Mouse (Mus musculus): ENCODE measurements around the gene Exoc6b.
"Not testable (repeated sequence)": the region's sequence is repeated elsewhere in the genome, so short reads cannot be mapped to it uniquely, and the experiment has no call there.

Exoc6b gene

DNA sequence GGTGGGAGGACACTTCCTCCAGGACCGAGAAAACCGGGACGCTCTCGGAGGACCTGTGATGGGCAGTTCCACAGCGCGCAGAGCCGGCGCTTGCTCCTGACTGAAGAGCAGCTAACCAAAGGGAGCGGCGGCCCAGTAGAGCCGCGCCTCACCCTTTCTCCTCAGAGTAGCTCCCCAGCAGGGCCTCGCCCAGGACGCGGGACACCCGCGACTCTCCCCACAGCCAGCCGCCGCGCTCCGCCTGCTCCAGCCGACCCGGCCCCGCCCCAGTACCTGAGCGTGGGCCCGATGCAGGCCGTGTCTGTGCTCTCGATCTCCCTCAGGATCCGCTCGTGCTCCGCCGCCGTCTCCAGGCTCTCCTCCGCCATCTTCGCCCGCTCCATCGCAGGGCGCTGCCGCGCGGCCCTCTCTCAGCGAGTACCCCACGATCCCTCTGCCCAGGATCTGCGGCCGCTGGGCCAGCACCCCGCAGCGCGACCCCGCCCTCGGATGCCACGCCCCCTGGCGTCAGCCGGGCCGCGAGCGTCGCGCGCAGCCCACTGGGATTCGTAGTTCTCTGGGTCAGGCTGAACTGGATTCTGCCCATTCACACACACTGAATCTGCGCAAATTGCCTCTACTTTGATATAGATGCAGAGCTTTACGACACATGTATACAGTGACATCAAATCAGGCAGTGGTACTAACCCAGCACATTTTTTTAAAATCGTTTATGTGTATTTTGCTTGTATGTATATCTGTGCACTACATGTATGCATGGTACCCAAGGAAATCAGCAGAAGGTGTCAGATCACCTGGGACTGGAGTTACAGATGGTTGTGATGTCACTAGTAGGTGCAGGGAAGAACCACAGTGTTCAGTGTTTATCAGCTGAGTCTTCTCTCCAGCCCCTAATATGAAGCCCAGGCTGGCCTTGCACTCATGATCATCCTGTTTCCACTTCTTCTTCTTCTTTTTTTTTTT lies at the start of gene Exoc6b:
Gene Exoc6b (minus strand): TSS at position 491 of the 963 bp plus-strand sequence.
- peak; percentile 90 for DNase-seq

DNA sequence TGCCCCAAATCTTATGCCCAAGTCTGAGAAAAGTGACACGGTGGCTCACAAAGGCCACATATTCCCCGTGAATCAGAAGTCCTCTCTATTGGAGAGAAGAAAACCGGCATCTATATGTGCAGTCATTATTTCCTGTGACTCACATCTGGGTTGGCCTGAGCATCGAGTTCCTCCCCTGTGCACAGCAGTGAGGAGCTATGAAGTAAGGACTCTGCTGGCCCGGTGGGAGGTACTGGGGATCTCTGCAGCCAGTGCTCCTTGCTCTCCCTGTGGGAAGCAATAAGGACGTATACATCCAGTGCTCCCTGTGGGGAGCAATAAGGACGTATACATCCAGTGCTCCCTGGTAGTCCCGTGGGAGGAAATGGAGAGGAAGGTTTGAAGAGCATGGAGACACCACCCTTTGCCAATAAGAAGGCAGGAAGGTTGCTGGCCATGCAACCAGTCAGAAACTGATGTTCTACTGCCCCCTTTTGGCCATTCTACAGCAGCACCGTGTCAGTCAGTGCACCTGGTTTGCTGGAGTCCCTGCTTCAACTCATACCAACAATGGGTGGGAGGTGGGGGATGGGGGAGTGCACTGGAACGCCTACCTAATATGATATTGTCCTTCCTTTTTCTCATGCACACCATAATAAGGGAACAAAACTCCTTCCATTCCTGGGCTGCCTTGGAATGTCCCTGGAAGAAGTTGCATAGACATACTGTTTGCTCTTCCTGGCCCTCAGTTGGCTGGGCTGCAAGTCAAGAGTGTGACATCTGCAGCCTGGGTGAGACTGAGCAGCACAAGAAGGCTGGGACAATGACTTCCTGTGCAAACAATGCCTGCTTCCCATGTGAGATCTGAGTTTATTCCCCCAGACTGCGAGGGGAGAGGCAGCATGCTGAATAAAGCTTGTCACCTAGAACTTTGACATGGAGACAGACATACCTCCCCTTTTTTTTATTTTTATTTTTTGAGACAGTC lies 48.5 kb upstream of the Exoc6b start:
- DNase-seq, result peak; percentile 39 to 72

DNA sequence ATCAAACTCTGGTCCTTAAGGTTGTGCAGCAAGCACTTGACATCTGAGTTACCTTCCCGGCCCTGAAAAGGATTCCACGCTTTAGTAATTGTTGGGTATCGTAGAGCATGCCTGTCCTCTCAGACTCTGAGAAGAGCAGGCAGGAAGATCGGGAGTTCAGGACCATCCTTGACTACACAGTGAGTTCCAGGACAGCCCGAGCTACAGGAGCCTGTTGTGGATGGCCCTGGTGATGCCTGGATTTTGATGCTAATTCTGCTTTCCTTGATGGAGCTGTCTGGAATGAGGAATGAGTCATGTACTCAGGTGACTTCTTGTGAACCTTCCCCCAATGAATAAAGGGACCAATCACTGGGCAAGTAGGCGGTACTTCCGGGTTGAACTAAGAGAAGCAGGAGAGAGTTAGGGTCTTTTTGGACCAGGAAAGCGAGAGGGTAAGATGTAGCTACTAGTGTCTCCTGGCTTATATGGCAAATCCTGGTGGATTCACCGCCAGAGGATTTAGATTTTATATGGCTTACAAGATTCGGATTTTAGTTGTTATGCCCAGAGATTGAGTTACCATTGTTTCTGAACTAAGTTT lies 35.8 kb upstream of the Exoc6b start:
- DNase-seq, result no peak

DNA sequence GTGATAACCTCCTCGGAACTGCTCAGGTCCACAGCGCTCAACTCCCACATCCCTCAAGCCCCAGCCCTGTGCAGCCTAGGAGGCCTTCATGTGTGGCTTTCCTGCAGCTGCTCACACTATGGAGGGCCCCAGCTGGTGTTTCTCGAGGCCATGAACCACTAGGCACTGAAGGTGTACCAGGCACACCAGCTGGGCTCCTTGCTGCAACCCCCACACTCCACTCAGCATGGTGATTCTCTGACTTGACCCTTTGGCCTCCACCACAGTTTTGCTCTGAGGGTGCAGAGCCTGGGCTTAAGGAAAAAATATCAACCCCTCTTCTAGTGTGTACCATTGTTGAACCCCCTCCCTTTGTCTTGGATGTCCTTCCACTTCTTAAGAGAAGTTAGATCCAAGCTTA lies 34.0 kb upstream of the Exoc6b start:
- no peak for DNase-seq

DNA sequence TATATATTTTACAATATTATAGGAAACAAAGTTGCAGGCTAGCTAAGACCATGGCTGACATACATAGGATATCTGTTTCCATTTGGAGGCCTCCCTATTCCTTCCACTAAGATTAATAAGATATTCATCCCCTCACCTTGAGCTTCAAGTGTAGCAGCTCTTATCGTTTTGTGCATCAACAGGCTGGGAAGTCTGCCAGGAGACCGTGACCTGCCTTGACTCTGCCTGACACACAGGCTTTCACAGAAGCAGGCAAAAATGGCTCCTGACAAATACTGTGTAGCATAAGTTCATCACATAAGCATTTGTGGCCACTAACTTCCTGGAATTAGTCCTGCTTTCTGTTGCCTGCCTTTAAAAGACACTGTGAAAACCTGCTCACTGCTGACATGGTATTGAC lies 27.1 kb upstream of the Exoc6b start:
- DNase-seq, result no peak

DNA sequence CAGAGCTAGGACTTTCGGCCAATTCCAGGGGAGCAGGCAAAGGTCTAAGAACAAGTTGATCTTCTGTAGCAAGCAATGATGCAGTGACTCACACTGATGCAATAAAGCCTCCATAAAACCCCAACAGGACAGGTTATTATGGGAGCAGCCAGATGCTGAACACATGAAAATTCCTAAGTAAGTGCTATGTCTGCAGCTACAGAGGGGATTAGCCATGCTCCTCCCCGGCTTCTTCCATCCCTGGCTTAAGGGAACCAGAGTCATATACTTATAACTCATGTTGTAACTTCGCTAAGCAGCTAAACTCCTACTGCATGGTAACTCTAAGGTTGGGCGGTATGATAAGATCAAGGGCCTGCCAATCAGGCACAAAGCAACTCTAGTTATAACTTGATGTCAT lies 18.1 kb upstream of the Exoc6b start:
- no peak for DNase-seq

DNA sequence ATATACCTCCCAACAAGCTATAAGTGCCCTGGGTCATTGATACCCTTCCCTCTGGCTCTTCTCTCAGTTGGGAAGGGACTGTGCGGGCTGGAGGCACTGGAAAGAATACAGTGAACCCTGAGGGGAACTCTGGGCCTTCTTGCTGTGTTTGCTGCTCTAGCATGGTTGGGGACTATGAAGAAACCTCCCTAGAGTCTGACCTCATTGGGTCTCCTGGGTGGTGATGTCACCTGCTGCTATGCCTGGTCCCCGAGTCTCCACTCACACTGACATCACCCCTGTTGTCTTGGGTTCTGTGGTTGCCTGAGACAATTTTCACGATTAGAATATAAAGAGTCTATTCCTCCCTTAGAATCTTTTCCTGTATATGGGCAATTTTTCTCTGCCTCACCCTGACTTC lies 17.3 kb upstream of the Exoc6b start:
- DNase-seq, result no peak

DNA sequence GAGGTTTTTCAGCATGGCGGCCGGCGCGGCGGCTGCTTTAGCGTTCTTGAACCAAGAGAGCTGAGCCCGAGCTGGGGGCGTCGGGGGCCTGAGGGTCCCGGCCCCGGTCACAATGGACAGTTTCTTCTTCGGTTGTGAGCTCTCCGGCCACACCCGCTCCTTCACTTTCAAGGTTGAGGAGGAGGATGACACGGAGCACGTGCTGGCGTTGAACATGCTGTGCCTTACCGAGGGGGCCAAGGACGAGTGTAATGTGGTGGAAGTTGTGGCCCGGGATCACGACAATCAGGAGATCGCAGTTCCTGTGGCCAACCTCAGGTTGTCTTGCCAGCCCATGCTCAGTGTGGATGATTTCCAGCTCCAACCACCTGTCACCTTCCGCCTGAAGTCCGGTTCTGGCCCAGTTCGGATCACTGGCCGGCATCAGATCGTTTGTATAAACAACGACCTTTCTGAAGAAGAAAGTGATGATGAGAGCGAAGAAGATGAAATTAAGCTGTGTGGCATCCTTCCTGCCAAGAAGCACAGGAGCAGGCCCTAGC lies 6.9 kb upstream of the Exoc6b start:
- DNase-seq, result not testable (repeated sequence)

DNA sequence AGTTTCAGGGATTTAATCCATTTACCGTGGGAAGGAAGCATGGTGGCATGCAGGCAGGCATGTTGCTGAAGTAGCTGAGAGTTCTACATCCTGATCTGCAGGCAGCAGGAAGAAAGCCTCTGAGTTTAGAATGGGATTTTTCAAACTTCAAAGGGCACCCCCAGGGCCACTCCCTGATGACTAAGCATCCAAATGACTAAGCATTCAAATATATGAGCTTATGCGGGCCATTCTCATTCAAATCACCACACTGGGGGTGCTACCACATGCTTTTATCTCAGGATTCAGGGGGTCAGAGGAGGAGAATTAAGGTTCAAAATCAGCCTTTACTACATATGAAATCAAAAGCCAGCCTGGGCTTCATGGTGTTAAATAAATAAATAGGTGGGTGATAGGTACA lies 5.7 kb upstream of the Exoc6b start:
- DNase-seq, result no peak

DNA sequence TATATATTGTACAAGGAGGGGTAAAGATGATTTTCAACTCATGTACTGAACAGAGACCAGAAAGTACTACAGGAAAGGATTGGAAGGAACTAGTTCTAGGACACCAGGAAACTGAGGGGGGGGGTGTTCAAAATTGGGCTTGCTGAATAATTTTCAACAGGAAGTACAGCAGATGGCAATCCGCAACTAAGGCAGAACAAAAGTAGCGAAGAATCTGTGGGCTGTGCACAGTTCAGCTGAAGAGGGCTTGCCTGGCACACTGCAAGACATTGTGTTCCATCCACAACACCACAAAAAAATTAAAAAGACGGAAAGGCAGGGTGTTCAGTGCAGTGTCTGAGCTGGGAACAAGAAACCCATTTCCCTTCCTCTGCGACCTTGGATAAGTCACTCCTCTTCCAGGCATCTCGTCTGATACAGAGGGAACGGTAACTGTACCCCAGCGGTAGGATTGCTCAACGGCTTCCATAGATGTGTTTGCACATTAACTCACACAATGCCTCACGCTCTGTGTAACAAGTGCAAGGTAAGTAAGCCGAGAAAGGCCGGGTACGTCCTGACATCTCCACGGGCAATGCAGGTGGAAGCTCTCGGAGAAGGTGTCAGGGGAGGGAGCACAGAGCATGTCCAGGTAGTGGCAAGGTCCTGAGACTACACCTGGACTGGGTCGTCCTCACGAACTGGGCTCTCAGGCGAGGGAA lies 841 bp downstream of the Exoc6b start:
- DNase-seq, result peak in 1 of 2 experiments; percentile 21

DNA sequence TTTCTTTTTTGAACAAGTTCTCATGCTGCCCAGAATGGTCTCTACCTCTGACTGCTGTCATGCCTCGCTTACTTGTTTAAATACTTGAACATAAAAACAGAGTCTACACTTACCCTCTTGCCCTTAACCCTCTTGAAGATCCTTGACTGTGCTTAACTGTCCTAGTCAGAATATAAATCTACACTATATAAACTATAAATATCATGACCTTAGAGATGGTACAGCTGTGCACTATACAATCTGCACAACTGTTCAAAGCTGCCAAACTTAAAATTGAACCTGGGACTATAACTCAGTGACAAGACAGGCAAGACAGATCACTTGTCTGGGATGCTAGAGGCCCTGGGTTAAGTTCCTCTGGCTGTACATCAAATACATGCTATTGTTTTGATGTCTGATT lies 11.7 kb downstream of the Exoc6b start:
- DNase-seq, result no peak

DNA sequence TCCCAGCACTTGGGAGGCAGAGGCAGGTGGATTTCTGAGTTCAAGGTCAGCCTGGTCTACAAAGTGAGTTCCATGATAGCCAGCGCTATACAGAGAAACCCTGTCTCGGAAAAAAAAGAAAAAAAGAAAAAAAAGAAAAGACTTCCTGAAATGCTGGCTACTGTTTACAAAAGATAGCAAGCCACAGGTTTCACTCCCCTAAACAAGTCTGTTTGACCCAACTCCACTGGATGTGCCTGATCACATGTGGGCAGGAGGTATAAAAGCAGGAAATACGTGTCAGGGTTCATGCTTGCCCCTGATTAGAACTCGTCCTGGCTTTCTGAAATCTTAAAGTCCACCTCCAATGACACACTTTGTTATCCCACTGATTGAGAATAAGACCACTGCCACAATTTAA lies 18.2 kb downstream of the Exoc6b start:
- no peak for DNase-seq

DNA sequence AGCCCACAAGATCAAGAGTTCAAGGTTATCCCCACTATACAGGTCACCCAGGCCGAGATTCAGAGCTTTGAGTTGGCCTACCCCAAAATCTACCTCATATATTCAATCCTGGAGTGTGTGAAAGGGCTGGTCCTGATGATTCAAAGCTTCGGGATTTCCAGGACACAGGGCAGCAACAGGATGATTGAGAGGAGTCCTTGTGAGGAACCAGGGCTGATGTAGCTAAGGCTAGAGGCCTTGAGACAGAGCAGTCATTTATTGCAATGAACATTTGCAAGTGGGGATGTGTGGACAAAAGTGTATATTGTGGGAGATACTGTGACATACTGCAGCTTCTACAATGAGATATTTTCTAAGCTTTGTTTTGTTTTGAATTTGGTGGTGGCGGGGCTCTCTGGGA lies 22.8 kb downstream of the Exoc6b start:
- DNase-seq, result no peak

DNA sequence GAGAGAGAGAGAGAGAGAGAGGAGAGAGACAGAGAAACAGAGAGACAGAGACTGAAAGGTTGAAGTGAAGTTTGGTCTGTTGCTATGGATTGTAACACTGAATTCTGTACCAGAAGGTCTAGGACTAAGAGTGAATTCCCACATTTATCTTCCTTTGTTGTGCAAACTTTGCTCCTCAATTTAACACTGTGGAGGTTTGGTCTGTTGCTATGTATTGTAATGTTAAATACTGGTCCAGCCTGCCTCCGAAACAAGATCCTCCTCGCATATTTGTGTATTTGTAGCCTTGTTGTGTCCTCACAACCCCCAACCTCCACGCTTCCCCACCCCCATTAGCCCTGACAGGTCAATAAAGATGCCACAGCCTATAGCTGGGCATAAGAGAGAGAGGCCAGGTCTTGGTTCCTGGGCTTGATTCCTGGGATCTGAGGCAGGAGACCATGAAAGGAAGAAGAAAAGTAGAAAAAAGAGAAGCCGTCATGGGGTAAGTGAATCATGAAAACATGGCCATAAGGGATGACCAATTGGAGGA lies 24.6 kb downstream of the Exoc6b start:
- DNase-seq, result no peak

DNA sequence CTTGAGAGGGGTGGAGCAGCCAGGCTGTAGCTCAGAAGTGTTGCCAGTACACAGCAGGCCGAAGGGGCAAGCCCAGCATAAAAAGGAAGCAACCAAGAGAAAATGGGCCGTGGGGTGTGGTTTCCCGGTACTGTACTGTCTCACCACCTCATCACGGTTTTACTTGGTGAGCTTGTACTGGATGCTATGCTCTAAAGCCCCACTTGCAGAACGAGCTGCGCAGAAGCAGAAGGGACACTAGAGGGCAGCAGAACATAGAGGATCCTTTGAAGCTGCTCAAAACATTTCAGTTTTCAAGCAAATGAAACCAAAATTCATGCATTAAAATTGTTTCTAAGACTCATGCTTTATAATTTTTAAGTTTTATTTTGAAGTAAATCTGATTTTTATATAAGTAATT lies 31.6 kb downstream of the Exoc6b start:
- DNase-seq, result peak; percentile 42 to 66

DNA sequence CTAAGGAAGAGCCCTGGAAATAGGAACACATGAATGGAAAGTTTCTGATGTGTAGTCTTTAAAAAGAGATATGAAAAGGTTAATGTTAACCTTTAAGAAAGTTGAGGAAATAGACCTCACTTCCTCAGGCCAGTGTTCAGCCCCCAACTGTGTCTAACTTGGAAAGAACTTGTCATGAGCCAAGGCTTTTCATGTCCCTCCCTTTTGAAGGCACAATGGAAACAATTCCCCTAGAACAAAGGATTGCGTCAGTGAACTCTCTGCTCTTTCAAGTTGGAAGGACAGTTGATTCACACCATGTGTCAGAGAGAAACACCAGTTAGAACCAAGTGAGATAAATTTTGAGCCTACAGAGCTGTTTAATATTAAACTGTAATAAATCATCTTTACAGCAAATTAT lies 39.6 kb downstream of the Exoc6b start:
- peak in 1 of 2 experiments; percentile 7 for DNase-seq

DNA sequence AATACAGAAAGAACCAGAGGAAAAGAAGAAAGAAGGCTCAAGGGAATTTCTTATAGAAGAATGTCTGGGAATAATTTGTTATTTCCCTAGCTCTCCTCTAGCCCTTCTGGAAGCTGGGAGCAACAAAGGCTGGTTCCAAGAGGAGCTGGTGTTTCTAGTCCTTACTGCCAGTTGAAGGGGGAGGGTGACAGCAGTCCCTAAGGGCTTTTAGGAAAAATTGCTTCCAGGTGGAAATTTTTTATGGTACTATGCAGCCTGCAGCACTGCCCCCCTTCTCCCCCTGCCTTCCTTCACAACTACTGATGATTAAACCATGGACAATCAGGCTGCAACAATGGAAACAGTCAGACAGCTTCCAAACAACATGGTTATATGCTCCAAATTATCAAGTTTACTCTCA lies 44.9 kb downstream of the Exoc6b start:
- no peak for DNase-seq

DNA sequence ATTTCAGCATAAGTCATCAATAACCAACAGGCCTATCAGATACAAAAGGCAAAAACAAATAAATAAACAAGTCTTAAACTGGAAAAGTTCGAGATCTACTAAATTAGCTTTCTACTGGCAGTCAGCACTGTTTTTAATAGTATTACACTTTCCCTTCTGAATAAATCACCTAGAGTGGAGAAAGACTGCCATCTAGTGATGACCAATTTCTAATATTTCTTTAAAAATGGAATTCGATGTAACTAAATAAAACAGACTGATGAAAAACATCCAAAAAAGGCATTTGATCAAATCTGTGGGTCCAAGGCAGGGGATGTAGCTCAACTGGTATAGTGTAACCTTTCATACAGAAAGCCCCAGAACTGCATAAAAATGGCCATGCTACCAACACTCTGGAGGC lies 52.3 kb downstream of the Exoc6b start:
- no peak for DNase-seq

DNA sequence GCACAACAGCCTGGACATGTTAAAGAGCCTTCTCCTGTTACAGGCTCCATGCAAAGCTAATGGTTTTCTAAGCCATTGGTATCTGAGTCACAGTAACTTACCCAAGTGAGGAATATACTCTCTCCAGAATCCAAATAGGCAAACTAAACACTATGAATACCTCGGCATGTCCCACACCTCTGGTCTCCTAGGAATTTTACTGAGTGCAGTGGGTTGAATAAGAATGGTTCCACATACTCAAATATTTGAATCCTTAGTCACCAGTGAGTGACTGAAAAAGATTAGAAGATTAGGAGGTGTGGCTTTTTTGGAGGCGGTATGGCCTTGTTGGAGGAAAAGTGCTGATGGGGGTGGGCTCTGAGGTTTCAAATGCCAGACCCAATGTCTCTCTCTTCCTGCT lies 55.4 kb downstream of the Exoc6b start:
- DNase-seq, result no peak

DNA sequence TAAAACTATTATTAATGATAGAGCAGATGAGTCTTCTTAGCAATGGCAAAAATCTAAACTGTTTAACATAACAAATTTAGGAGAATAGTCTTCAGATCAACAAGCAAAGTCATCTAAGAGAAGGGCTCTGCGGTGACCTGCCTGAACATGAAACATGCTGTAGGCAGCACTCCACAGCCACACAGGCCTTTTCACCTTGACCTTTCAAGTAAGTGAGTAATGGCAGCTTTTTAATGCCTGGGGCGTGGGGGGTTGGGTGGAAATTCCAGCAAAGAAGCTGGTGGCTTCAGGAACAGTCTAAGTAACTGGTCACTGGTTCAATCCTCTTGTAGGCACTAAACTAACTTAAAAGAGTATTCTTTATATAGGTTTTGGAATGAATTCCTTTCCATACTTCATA lies 58.9 kb downstream of the Exoc6b start:
- DNase-seq, result no peak

DNA sequence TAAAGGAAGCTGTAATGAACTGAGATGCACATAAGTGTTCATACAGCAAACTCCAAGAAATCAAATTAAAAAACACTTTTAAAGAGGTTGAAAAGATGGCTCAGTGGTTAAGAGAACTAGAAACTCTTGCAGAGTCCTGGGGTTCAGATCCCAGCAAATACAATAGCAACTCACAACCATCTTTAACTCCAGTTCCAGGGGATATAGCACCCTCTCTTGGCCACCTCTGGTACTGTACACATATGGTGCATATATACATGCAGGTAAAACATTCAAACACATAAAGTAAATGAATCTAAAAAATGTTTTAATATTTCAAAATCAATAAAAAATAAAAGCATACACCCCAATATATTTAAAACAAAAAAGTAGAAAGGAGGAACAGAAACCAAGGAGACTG lies 73.9 kb downstream of the Exoc6b start:
- no peak for DNase-seq

DNA sequence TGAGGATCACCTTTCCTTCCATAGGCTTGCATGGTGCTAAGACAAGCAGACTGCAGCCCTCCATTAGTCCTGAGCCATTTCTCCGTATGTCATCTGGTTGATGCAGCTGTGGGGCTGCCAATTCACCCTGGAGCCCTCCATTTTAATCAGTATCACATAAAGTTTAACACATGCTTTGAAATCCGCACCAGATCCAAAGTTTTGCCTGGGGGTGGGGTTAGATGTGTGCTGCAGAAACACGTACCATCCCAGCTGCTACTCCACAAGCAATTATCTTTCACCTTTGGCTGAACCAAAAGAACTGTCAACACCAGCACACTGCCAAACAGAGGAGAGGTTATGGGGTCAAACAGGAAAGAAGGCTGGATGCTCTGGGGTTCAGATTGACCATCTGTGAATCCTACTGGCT lies 92.7 kb downstream of the Exoc6b start:
- DNase-seq, result peak; percentile 19 to 49
